Mouse (Mus musculus): ENCODE data around the gene Cpz.

DNA sequence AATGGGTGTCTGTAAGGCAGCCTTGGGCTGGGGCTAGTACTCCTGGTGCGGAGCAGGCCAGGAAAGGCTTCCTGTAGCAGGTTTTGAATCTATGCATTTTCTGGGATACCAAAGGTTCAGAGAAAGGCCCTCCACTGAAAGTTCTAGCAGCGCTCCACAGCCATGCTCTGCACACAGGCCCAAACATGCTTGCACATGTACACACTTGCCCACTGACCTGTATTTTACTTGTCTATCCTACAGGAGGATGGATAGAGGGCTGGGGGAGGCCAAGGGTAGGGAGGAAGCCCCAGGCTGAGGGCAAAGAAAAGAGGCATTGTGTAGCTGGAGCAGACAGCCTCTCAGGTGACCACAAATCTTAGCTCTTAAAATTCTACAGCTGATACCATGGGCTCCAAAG, 1.1 kb downstream of the Cpz start:
- TF ChIP-seq CEBPB (IDR thresholded peaks at IDR 0.05; ENCODE audit: low read depth) (no peak), MAX (IDR thresholded peaks at IDR 0.05) (no peak), CTCF (IDR thresholded peaks at IDR 0.05; ENCODE audit: control insufficient read depth, insufficient read depth, insufficient read length) (no peak), FOSL1 (IDR thresholded peaks at IDR 0.05; ENCODE audit: insufficient read depth, low read length, poor library complexity, severe bottlenecking) (no peak)
